1 mouse cellular context compared by ENCODE assay signal in the genomic region with DNA sequence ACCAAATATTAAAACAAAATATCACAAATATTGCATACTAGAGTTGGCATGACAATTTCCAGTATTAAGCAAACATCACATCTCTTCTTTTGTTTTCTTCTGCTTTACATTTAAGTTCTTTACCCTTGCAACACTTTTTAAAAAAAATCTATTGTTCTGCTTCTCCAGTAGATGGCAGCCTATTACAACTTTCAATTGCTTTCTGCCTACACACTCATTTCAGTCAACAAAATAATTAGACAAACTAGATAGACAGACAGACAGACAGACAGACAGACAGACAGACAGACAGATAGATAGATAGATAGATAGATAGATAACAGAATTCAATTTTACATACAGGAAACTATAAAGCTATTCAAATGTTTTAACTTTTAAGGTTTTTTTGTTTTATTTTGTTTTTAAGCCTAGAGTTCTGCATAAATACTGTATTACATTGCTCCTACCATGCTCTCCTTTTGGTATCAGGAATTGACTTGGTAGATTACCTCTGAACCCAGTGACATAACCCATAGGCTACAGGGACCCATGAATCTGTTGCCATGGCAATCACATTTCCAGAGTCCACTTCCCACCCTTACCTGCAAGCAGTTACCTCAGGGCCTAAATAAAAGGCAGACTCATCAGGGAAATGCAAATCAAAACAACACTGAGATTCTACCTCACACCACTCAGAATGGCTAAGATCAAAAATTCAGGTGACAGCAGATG.
A peak's percentile ranks its signal among the peaks of the same experiment; 100 is the strongest.
TF ChIP-seq lines count a peak whose summit lies in the region.

No protein-coding gene starts in this region.

TF ChIP-seq in MEL, 35 proteins besides CTCF, POLR2A, EP300 and RAD21 (continued from another document):
- TF ChIP-seq ZNF384 (IDR thresholded peaks at IDR 0.05; ENCODE audit: low read depth, low read length), result 0 out of 2 replicates have a peak, but pooled peaks have one; percentile 23
